Mouse (Mus musculus) gastrocnemius, postnatal 10 days (tissue): ENCODE data around the gene Aasdh. TPM values are rescaled to one million over a fixed set of nuclear protein-coding genes. Genes with fewer than 3 reads are reported as not detected.
A peak's percentile ranks its signal among the peaks of the same experiment; 100 is the strongest.
"Not testable (repeated sequence)": the region's sequence is repeated elsewhere in the genome, so short reads cannot be mapped to it uniquely, and the experiment has no call there.

ENCODE experiments used
- DNase-seq: peaks from one replicate; pipeline ENCODE4 v3.0.0; 2021; ENCODE audit warnings: mixed read lengths
- long read RNA-seq, 2 experiments: library from polyadenylated mRNA; stranded (forward); transcript quantifications; one replicate each; pipeline ENCODE4 v2.0.0; 2021
- total RNA-seq, 2 experiments: library from RNA; stranded (reverse); gene quantifications; 2 replicates each; pipeline ENCODE4 v1.2.3; 2021

Aasdh gene
- 10 to 100 TPM; 10.6 to 12.2 TPM for total RNA-seq
- long read RNA-seq, experiment 1, partial matches to known transcripts = 1 of 9 reads
- long read RNA-seq, experiment 1, other reads (novel, unspliced or antisense) = 7 of 9 reads
- long read RNA-seq, experiment 2, partial matches to known transcripts = 0 of 5 reads
- long read RNA-seq, experiment 2, other reads (novel, unspliced or antisense) = 4 of 5 reads

DNA sequence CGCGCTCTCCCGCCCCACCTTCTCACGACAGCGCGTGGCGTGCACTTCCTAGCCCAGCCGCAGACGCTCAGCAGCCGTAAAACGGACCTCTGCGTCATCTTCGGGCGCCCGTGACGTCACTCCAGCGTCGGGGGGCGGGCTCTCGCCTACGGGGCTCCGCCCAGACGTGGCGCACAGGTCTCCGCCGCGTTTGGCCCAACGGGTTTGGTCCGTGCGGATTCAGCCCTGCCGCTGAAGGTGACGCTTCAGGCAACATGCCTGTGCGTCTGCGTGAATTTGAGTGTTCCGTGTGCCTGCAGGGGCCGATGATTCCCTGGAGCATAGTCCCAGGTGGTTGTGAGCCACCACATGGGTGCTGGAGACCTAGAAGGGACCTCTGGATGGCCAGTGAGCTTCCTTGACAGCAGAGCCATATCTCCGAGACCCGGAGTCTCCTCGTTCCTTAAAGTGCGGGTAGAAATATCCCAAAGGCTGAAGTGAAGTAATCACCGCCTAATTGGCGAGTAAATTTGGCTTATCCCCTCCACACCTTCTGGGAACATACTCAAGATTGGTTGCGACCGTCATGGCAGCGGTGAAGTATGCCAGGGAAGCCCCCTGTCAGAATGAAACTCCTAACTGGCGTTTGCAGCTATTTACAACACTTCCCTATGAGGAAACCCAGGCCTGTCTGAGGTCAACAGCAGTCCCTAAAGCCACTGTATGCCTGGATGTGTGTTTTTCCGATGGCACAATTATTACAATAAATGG is at the start of gene Aasdh:
Gene Aasdh (minus strand): TSS at position 110 of the 750 bp plus-strand sequence.
- peak; percentile 99 for DNase-seq

DNA sequence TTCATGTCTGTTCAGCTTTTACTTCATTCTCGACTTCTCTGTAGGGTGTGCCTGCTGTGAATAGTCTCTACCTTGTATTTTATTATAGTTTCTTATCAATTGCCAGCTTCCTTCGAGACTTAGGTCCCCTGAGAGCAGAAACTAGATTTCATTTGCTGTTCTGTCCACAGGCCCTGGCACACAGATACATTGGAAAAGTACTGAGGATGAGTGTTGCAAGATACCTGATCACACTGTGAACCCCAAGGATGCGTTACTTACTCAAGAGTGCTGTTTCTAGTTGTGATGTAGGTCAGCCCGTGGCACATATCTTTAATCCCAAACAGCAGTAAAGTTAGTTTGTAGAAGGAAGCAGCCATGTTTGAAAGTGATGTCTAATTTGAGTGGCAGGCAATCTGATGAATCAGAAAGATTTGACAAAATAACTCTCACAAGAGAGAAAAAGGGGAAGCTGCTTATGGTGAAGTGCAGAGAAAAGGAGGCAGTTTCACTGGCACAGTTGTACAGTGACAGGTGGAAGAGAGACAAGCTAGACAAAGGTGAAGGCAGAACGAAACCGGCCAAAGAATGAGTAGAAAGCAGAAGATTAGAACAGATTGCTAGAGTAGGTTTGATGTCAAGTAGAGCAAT is 49.1 kb upstream of the Aasdh start:
- DNase-seq = no peak

DNA sequence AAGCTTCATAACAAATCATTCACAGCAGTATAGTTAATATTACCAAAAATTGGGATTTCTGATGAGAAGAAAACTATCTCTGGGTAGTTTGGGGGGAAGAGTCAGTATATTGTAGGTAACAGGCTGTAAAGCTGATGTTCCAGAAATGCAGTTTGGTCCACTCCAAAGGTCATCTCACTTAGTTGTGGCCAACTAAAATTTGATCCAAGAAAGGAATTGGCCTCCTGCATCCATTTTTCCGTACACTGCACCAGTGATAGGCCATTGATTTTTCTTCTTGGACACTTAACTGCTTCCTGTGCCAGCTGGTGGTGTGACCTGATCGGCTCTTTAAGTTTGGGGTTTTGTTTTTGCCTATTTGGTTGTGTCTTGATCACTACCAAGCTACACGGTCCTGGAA is 48.5 kb upstream of the Aasdh start:
- no peak for DNase-seq

DNA sequence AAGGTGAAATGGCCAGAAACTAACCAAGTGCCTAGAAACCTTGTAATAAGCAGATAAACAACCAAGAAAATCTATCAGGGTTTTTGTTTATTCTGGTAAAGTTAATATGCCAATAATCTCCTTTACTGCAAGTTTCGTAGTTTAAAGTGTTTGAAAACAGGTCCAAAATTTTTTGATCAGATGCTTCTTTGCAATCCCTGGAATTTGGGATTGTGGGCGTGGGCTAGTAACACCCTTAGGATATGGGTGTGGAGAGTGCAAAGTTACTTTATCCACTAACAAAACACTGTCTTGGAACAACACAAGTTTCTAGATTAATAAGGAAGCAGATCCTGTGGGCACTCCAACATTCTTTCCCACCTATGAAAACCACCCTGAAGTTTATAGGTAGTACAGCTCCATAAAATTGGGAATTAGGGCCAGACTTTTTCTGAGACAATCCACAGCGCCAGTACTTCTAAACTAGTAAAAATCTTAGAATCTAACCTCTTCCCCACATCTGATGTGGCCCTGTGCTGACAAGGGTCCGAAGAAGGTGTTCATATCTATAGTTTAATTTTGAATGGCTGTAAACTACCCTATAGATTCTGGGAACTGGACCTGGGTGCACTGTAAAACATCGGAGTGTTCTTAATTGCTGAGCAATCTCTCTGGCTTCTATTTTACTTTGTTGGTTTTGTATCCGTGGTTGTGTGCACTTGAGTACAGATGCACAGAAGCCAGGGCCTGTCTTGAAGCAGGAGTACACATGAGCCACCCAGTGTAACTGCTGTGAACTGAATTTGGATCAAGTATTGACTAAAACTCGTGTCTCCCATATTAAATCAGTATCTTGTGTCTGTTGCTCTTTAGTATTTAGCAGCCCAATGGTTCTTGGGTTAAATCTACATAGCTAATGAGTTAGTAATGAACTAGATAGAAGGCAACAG is 47.1 kb upstream of the Aasdh start:
- no peak for DNase-seq

DNA sequence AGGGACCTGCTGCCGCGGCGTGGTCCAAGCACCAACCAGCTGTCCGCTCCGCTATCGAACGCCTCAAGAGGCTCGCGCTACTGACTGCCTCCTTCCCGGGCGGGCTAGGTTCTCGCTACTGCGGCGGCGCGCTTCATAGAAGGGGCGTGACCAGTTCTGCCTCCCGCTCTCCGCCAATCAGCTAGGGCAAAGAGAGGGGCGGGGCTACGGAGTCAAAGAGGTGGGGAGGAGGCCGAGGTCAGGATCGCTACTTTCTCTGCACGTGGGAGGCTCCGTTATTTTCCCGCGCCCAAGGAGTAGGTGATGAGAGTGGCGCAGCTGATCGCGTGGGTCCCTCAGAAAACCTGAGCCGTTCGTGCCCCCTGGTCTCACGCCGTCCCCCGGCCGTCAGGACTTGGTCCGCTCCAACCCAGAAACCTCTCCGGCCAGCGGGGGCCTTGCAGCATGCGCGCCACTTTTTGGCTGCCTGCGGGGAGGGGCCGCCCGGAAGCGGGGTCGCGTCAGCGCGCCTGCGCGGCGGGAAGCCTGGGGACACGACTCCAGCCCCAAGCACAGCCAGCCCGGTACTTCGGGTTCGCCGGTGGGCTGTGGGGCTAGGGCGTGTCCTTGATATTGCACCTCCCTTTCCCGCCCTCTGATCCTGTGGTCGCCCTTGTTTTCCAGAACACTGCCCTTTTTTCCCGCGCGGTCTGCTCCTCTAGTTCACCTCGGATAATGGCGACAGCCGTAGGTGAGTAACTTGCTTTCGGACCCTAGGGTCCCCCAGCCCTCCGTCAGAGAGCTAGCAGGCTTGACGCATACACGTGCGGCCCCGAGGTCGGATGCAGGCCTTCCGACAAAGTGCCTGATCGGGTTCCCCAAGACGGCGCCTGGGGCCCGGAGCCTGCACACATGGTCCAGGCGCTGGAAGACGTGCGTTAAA is 46.1 kb upstream of the Aasdh start, which contains the start of the genes Paics and Ppat:
Gene Paics (plus strand): TSS at position 202 of the 922 bp plus-strand sequence.
Gene Ppat (minus strand): TSS at position 473 of the 922 bp plus-strand sequence.
- DNase-seq = peak; percentile 97

DNA sequence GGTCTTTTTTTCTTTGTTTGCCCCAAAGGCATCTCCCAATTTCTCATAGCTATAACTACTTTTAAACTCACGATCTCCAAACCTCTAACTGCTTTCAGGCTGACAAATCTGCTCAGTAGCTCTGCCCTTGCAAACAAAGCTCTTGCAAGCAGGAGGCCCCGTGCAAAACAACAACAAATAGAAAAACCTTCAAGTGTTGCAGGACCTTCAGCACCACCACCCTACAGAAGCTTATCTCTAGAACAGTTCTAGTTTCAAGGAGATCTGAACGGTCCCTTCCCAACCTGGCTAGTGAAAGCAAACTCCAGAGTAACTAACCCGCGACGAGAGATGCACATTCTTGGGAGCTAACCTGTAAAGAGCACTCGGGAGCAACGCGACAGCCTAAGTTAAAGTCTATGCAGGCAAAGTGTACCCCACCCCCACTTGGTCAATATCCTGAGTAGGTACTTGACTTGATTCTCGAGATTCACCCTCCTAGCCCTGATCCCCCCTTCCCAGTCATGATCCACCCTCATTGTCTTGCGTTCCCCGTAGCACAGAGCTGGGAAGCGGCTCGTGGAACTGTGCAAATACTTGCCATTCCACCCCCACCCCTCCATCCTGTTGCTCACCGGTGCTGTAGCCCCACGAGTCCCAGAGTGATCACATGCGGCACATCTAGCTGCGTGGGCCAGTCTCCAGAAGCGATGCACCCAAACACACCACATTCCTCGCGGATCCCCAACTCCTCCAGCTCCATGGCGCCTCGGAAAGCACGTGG is 45.2 kb upstream of the Aasdh start:
- DNase-seq = no peak

DNA sequence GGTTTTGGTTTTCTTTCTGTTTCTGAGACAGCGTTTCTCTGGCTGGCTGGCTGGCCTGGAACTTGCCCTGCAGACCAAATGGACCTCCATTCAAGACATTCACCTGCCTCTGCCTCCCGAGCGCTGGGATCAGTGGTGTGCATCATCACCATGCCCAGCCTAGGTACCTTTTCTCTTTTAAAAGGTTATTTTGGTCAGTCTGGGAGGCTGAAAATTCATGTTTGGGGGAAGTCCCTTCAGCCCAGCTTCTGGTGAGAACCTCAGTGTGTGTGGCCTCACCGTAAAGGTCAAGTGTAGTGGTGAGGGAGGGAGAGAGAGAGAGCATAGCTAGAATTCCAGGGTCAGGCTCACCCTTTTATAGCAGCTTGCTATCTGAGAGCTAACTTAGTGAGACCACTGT is 42.4 kb upstream of the Aasdh start:
- no peak for DNase-seq

DNA sequence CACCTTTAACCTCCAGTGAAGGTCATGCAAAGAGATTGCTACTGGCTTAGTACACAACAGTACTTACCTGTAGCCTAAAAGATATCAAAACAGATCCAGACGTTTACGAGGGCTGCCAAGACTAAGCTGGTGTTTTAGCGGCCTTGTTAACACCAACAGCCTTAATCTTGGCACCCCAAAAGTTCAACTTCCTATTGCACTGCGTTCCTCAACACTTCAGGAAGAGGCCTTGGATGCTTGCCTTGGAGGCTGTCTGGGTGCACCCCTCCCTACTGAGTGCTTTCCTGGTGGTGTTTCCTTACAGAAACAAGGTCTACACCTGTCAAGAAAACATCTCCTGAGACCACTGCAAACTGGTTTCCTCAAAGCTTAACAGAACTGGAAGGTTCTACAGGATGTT is 41.8 kb upstream of the Aasdh start:
- no peak for DNase-seq

DNA sequence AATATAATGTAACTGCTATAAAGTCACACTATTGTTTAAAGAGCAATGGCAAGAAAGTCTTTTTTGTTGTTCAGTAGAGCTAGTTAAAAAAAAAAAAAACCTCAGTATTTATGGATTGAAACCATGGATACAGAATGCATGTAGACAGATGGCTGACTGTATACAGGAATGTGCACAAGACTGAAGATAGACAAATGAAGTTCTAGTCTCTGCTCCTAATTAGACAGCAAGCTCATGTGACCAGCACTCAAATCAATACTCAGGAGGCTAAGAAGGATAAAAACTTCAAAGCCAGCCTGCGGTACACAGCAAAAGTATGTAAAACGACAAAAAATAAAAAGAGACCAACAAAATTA is 40.3 kb upstream of the Aasdh start:
- no peak for DNase-seq

DNA sequence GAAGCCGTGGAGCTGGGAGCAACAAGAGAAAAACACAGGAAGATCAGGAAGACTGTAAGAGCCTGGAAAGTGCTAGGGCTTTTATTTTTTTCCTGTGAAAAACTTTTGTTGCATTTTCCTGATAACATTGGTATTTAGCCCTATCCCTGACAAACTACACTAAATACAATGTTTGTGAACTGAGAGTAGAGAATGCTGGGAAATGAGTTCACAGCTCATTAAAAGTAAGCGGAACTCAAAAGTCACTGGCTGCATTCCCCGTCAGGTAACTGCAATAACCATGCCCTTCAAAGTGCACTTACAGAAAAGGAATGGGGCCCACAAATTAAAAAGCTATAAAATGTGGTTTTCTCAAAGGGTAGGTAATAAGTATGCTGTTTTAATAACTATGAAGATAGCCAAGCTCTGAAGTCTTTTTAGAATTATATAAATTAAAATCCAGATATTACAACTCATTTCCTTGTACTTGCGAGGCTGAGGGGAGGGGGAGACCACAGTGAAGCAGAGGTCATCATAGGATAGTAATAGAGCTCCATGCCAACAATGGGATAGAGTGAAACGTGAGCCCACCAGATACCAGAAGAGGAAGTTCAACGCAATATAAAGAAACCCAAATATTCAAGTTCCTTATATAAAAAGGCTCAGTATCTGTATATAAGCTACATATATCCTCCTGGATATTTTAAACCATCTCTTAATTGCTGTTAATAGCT is 39.8 kb upstream of the Aasdh start:
- DNase-seq = no peak

DNA sequence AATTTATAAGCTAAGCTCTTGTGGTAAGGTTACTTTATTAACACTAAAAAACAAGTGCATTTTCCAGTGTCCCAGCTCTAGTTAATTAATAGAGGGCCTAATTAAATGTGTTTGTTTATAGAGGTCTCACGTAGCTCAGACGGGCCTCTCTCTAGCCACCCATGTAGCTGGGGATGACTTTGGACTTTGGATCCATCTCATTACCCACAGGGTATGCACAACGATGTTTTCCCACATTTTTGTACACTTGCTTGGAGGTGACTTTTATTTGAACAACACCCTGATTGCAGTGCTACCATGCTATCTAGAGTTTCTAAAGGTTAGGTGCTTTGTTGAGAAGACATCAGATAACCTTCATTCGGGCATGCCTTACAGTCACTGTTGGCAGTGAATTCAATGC is 37.2 kb upstream of the Aasdh start:
- DNase-seq = no peak

DNA sequence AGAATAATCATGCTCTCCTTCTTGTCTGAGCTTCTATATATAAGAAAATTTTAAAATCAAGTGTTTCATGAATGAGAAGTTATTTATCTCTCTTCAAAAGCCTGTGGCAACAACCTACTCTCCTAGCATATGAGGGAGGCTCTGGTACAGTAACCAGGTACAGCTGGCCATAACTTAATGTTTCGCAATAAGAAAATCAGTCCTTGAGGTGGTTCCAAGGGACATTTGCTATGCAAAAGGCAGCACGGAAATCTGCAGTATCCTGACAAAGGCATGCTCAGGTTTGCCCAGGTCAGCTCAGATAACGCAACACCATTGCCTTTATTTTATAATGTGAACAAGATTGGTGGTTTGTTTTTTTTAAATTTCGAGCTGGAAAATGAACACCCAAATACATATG is 36.7 kb upstream of the Aasdh start:
- no peak for DNase-seq

DNA sequence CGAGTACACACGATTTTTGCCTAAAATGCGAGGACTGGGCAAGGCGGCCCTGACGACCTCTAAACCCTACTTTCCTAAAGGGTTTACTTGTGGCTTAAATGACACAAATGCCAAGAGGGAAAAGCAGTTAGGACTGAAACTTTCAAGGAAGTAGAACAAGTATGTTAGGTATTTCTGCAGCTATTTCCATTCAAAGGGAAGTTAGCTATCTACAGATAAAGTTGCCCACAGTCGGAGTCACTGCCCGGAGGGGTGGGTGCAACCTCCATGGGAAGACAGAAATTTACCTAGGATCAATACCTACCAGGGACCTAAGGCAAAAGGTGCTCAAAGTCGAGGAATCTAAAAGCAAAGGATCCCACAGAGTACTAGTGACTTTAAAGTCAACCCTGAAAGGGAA is 34.4 kb upstream of the Aasdh start:
- no peak for DNase-seq

DNA sequence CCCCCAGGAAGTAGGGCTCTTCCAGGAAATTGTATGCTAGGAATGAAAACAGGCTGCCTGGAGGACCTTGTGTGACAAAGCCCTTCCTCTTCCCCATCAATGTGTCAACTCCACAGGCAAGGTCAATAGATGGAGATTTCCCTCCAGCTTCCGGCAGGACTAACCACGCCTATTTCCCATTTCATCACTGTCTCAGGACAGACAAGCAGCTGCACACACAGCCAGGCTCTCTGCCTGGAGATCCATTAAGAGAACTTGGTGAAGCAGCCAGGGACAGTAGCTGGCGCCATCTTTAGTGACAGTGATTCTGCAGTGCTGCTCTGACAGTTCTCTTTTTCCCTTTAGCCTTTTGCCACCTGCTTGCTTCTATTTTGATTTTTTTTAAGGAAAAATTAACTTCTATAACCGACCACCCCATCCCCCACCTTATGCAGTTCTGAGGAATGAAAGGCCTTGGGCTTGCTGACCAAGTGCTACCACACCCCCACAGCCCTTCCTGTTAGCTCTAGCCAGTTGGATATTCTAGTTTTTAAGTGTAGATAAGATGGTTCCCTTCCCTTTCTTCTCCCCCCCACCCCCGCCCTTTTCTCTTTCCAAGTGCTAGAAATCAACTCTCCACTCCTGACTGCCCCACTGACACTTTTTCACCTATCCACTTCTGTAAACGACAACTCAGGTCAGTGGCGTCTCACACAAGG is 24.0 kb upstream of the Aasdh start:
- DNase-seq = no peak

DNA sequence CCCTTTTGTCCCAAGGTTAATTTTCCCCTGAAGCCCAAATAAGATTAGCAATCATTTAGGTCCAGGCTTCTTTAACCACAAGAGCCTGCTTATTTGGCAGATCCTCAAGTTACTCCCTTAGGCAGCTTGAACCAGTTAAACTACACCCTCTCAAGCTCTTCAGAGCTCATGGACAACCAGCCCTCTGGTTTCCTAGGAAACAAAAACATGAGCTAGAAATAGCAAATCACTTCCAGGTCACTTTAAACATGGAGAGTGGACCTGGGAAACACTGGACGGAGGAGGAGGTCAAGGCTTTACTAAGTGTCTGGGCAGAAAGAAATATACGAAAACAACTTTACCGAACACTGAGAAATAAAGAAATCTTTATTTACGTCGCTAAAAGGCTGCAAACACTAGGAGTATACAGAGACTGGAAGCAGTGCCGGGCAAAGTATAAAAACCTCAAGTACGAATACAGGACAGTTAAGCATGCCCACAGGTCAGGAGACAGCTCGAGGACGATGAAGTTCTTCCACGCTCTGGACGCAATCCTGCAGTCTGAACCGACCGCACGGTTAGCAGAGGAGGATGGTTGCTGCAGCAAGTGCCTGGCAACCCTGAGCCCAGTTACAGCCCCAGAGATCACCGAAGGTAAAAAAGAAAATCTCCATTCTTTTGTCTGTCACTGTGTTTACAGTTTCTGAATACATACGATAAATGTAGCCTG is 23.0 kb upstream of the Aasdh start:
- no peak for DNase-seq

DNA sequence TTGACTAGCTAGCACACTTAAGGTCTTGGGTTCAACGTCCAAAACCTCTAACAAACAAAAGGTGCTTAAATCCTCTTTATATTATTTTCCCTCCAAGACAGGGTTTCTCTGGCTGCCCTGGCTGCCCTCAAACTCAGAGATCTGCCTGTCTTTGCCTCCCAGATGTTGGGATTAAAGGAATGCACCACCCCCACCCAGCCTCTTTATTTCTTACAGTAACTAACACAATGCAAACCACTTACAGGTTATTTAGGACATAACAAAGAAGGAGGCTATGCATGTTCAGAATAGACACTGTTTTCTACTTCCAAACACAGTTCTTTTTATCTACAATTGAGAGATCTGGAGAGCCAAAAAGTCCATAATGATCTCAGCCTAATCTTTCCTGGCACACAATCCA is 19.0 kb upstream of the Aasdh start:
- no peak for DNase-seq

DNA sequence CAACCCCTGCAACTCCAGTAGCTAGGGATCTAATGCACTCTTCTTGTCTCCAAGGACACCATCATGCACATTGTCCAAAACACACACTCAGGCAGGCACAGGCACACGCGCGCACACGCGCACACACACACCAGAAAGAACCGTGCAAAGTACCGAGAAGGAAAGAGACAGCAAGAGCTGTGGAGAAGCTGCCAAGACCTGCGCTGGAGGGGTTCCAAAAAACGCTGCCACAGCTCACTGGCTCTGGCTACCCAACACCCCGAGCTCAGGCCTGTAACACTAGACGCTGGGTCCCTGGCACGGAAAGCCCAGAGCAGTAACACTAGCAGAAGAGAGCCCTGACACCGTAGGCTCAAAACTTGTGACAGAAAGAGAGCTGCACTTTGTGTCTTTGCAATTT is 18.1 kb upstream of the Aasdh start:
- peak; percentile 87 for DNase-seq

DNA sequence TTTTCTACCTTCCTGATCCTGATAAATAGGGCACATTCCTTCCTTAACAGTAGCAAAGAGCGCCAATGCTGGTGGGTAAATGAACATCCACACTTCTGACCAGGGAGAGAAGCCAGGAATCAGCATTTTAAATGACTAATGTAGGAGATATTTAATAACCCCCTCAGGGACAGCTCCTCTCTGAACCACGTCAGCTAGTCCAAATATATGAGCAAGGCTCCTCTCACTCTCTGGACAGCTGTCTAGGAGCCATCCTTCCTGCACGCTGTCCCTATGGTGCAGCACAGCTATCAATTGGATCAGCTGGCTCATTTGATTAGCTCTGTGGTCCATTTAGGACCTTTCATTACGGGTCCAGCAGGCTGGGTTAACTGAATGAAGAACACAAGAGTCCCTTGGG is 17.5 kb upstream of the Aasdh start:
- DNase-seq = no peak

DNA sequence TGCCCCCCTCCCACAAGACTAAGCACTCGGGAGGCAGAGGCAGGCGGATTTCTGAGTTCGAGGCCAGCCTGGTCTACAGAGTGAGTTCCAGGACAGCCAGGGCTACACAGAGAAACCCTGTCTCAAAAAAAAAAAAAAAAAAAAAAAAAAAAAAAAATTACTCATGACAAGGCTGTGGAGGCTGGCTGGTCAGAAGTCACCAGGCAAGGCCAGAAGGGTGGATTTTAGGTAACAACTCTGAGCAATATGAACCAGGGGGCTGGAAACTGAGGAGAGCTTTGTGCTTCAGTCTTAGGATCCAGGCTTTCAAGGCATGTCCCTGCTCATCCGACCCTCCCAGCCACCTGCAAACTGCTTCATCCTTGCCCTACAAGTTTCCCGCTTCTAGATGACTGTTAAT is 7.2 kb upstream of the Aasdh start:
- DNase-seq = not testable (repeated sequence)
